Mouse (Mus musculus): ENCODE measurements around the gene 4930402H24Rik. TPM values are rescaled to one million over a fixed set of nuclear protein-coding genes. Genes with fewer than 3 reads are reported as not detected.

4930402H24Rik gene
- total and polyA plus RNA-seq, 3 experiments = 6.1 to 6.2 TPM; not detected in 1

GRCm38 (mm10) chr2:130780615-130781303, 125.4 kb downstream of the 4930402H24Rik start:
- Histone ChIP-seq H3K4me1 (ENCODE audit: control insufficient read depth in 1 of 2, insufficient read depth in 2 of 2, low read length in 2 of 2) (peaks cover 2 to 3% of the 10 kb centered on the region in 2 experiments; a peak in 3 of 4 replicates), H3K79me2 (ENCODE audit: control insufficient read depth, insufficient read depth, low read length, poor library complexity) (no peaks in the 10 kb centered on the region), H3K9ac (ENCODE audit: control insufficient read depth, low read depth, low read length, poor library complexity, severe bottlenecking) (no peak overlapping the region), H3K4me3 (ENCODE audit: control insufficient read depth in 1 of 2, insufficient read depth in 1 of 2, low read depth in 2 of 2, low read length in 2 of 2) (no peak overlapping the region), H3K9me3 (replicated peaks; ENCODE audit: insufficient read depth, low read length) (no peaks in the 10 kb centered on the region), H3K27me3 (ENCODE audit: control insufficient read depth in 1 of 2, insufficient read depth in 2 of 2, low read length in 2 of 2) (no peaks in the 10 kb centered on the region), H3K27ac (ENCODE audit: control insufficient read depth, low read depth, low read length) (no peak overlapping the region), H3K36me3 (ENCODE audit: control insufficient read depth in 1 of 2, insufficient read depth in 2 of 2, low read length in 2 of 2) (peaks cover 0 to 2% of the 10 kb centered on the region in 2 experiments)
- no peak for DNase-seq (ENCODE audit: low read depth, low spot score)
- TF ChIP-seq ZKSCAN1 (IDR thresholded peaks at IDR 0.05; ENCODE audit: low read depth, low read length) (no peak), TAL1 (IDR thresholded peaks at IDR 0.05; ENCODE audit: low read length) (no peak), UBTF (IDR thresholded peaks at IDR 0.05; ENCODE audit: borderline replicate concordance, insufficient read depth, low read depth, low read length) (no peak), ZMIZ1 (IDR thresholded peaks at IDR 0.05; ENCODE audit: low read depth, low read length) (no peak), SMC3 (IDR thresholded peaks at IDR 0.05; ENCODE audit: low read depth, low read length) (no peak), EP300 (IDR thresholded peaks at IDR 0.05; ENCODE audit: low read depth in 1 of 2, low read length in 2 of 2) (no peak), MEF2A (IDR thresholded peaks at IDR 0.05; ENCODE audit: extremely low read depth, insufficient replicate concordance, low read depth, low read length, poor library complexity, severe bottlenecking) (no peak), POLR2A (IDR thresholded peaks at IDR 0.05; ENCODE audit: control insufficient read depth in 1 of 2, insufficient read depth in 1 of 2, low read depth in 1 of 2, low read length in 2 of 2, poor library complexity in 1 of 2) (no peak), CTCF (IDR thresholded peaks at IDR 0.05 in 2 of 3, conservative IDR thresholded peaks at IDR 0.05 in 1 of 3; ENCODE audit: control insufficient read depth in 1 of 3, insufficient read depth in 1 of 3, low read depth in 2 of 3, low read length in 3 of 3, poor library complexity in 1 of 3, severe bottlenecking in 1 of 3) (no peak)

DNA sequence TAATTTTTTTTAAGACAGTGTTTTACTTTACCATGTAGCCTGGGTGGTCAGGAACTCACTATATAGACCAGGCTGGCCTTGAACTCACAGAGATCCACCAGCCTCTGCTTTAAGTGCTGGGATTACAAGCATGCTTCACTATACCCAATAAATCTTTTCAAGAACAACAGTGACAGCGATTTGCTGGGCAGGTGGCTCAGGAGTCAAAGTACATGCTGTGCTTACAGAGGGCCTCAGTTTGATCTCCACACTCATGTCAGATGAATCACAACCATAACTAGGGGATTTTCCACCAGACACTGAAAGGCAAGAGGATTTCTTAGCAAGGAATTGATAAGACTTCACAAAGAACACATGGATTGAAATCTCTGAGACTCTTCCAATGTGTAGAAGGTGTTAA, 126.3 kb downstream of the 4930402H24Rik start:
- DNase-seq (ENCODE audit: low read depth, low spot score) = no peak
- Histone ChIP-seq H3K9me3 (replicated peaks; ENCODE audit: insufficient read depth, low read length) (no peaks in the 10 kb centered on the region), H3K4me1 (ENCODE audit: control insufficient read depth in 1 of 2, insufficient read depth in 2 of 2, low read length in 2 of 2) (peaks cover 2 to 3% of the 10 kb centered on the region in 2 experiments; a peak in 3 of 4 replicates), H3K27me3 (ENCODE audit: control insufficient read depth in 1 of 2, insufficient read depth in 2 of 2, low read length in 2 of 2) (no peaks in the 10 kb centered on the region), H3K4me3 (ENCODE audit: control insufficient read depth in 1 of 2, insufficient read depth in 1 of 2, low read depth in 2 of 2, low read length in 2 of 2) (no peak overlapping the region), H3K27ac (ENCODE audit: control insufficient read depth, low read depth, low read length) (no peak overlapping the region), H3K36me3 (ENCODE audit: control insufficient read depth in 1 of 2, insufficient read depth in 2 of 2, low read length in 2 of 2) (peaks cover 2% of the 10 kb centered on the region in 2 experiments), H3K79me2 (ENCODE audit: control insufficient read depth, insufficient read depth, low read length, poor library complexity) (no peaks in the 10 kb centered on the region), H3K9ac (ENCODE audit: control insufficient read depth, low read depth, low read length, poor library complexity, severe bottlenecking) (no peak overlapping the region)
- no peak for TF ChIP-seq BHLHE40 (IDR thresholded peaks at IDR 0.05; ENCODE audit: borderline replicate concordance, low read depth, low read length)
- TF ChIP-seq MAX (IDR thresholded peaks at IDR 0.05; ENCODE audit: low read length) = no peak
- no peak for TF ChIP-seq SMC3 (IDR thresholded peaks at IDR 0.05; ENCODE audit: low read depth, low read length)
- TF ChIP-seq ELF1 (IDR thresholded peaks at IDR 0.05; ENCODE audit: low read depth, low read length) = no peak
- TF ChIP-seq MYB (IDR thresholded peaks at IDR 0.05; ENCODE audit: low read depth, low read length) = no peak
- no peak for TF ChIP-seq GABPA (IDR thresholded peaks at IDR 0.05; ENCODE audit: low read depth, low read length)
